Mouse (Mus musculus) limb, embryonic 15.5 days (tissue): ENCODE measurements around the gene Rhd. TPM values are rescaled to one million over a fixed set of nuclear protein-coding genes. Genes with fewer than 3 reads are reported as not detected.

Experiments used
- ATAC-seq: fragments of 200-750 bp; cut with Nextera tagmentation; 2 replicates; pipeline ENCODE4 v1.8.0; 2017; ENCODE audit warnings: low read depth, moderate TSS enrichment; ENCODE audit not compliant: insufficient number of reproducible peaks, low FRiP score, low TSS enrichment
- H3K27ac ChIP-seq: fragments of 300-500 bp; sonication (generic); 2 replicates; pipeline ENCODE4 v1.5.1; 2015; ENCODE audit warnings: moderate library complexity, mild to moderate bottlenecking, inconsistent platforms
- H3K27me3 ChIP-seq: fragments of 300-500 bp; sonication (generic); 2 replicates; pipeline ENCODE4 v1.6.1; 2015; ENCODE audit warnings: inconsistent platforms
- H3K36me3 ChIP-seq: fragments of 300-500 bp; sonication (generic); 2 replicates; pipeline ENCODE4 v1.6.1; 2015; ENCODE audit warnings: inconsistent platforms
- H3K4me1 ChIP-seq: fragments of 300-500 bp; sonication (generic); 2 replicates; pipeline ENCODE4 v1.6.1; 2015; ENCODE audit warnings: inconsistent platforms
- H3K4me2 ChIP-seq: fragments of 300-500 bp; sonication (generic); 2 replicates; pipeline ENCODE4 v1.6.1; 2015; ENCODE audit warnings: mild to moderate bottlenecking, inconsistent platforms
- H3K4me3 ChIP-seq: fragments of 300-500 bp; sonication (generic); 2 replicates; pipeline ENCODE4 v1.5.1; 2015; ENCODE audit warnings: mild to moderate bottlenecking, inconsistent platforms
- H3K9ac ChIP-seq: fragments of 300-500 bp; sonication (generic); 2 replicates; pipeline ENCODE4 v1.6.1; 2015; ENCODE audit warnings: inconsistent platforms
- H3K9me3 ChIP-seq: fragments of 300-500 bp; sonication (generic); 2 replicates; pipeline ENCODE4 v1.6.1; 2016; ENCODE audit warnings: inconsistent platforms
- WGBS: fragments of 180-500 bp; shearing (Covaris S2); methylation state at CpG from one replicate; pipeline ENCODE4 v1.1.7; 2015; 5-methylcytosine and 5-hydroxymethylcytosine counted together
- polyA plus RNA-seq: library from polyadenylated mRNA; unstranded; fragments of >200 nt; fragmentation: Nextera tagmentation; extraction: Ambion mirVana; gene quantifications from 2 replicates; pipeline ENCODE4 v1.2.1, GENCODE M21; 2015

The Rhd gene
- polyA plus RNA-seq, 1 experiment from 2014 or later = 4.0 TPM

DNA sequence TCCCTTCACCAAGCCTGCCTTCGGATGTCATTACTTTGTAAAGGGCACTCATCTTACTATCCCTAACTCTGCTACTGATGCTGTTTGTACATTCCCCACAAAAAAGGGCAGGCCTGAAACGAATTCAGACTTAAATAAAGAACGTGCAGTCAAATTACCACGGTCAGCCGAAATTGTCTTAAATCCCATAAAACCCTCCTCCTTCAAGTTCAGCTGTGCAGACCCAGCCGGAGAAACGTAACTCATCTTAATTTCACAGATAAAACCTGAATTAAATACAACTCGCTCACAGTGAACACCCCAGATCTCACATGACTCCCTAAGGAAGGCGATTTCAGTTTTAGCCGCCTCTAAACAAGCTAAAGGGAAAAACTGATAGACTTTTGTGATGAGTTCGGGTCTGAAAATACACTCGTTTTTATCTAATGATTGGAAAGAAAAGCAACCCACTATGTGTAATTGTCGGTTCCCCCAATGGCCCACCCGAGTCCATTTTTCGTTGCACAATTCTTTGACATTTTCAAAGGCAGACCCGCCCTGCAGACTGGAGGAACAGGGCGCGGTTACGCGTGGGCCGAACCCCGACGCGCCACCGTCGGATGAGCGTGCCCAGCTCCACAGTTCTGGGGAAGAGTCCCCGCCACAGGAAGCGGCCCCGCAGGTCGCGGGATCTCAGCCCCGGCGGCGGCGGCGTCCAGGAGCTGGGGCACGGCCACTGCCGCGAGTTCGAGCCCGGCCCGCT, 50.0 kb downstream of the Rhd start:
- under 1% methylated on average over 43 of the region's 43 CpGs for WGBS
- Histone ChIP-seq H3K4me1 (peaks cover 15% of the 10 kb centered on the region), H3K27ac (peak overlapping the region; percentile 91), H3K9ac (peak overlapping the region; percentile 85), H3K4me2 (peak overlapping the region; percentile 46), H3K4me3 (peak overlapping the region; percentile 76), H3K36me3 (peaks cover 20% of the 10 kb centered on the region), H3K9me3 (no peaks in the 10 kb centered on the region), H3K27me3 (no peaks in the 10 kb centered on the region)
- peak; percentile 61; the same call in 1 of the 2 replicates for ATAC-seq

DNA sequence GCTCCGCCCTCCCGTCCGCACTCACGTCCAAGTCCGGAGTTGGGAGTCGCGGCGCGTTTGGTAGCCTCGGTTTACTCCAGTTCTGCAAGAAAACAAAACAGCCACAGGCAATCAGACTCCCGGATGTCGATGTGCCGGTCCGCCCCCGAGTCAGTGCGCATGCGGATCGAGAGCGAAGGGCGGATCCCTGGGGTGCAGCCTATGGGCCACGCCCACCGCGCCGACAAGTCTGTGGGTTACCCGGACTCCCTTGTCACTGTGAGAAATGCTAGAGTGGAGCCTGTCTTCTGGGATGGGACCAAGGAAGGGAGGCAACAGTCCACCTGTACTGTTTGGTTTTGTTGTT, 50.5 kb downstream of the Rhd start, which contains the start of gene Tmem50a:
Tmem50a (minus strand) TSS at position 161 of the 346 bp plus-strand sequence.
- peak within 1 kb of the TSS; percentile 76 for H3K4me3 ChIP-seq
- H3K27me3 ChIP-seq = no peaks in the 10 kb centered on the region
- H3K4me1 ChIP-seq = peaks cover 15% of the 10 kb centered on the region
- no peaks in the 10 kb centered on the region for H3K9me3 ChIP-seq
- H3K4me2 ChIP-seq = peak within 1 kb of the TSS; percentile 46
- 0% methylated on average over 25 of the region's 25 CpGs for WGBS
- peak within 1 kb of the TSS; percentile 85 for H3K9ac ChIP-seq
- peaks cover 17% of the 10 kb centered on the region for H3K36me3 ChIP-seq
- H3K27ac ChIP-seq = peak within 1 kb of the TSS; percentile 91
- ATAC-seq = peak; percentile 88

DNA sequence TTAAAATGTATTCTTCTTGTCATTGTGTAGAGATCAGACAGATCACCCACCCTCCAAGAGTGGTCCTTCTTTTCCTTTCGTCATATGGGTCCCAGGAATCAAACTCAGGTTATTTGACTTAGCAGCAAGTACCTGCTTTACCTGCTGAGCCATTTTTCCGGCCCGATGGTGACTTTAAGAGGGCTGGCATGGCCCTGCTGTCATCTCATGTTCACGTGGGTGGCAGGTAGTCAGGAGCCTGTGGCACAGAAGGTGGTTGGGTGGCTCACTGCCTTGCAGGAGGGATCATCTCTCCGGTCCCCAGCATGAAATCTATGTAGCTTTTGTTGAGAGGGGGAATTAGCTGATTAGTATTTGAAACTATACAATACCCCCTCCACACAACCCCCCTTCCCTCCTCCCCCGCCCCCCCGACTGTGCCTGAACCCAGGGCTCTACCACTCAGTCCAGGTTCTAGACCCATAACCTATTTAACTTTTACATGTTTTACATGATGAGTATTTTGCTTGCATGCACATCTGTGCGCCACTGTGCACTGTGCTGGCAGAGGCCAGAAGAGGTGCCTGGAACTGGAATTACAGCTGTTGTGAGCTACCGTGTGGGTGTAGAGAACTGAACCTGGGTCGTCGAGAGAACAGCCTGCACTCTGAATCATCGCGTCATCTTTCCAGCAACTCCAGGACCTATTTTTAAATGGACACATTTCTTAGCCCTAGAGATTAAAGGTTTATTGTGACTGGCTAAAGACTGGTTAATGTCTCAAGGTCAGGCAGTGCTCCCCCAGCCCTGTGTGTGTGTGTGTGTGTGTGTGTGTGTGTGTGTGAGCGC, 51.1 kb downstream of the Rhd start:
- Histone ChIP-seq H3K9me3 (no peaks in the 10 kb centered on the region), H3K4me1 (peaks cover 15% of the 10 kb centered on the region), H3K27ac (peak overlapping the region; percentile 91; the same call in 1 of the 2 replicates), H3K4me3 (peak overlapping the region; percentile 76), H3K9ac (peak overlapping the region; percentile 20; the same call in 1 of the 2 replicates), H3K36me3 (peaks cover 16% of the 10 kb centered on the region), H3K4me2 (peak overlapping the region; percentile 46), H3K27me3 (no peaks in the 10 kb centered on the region)
- ATAC-seq = no peak
- 58% methylated on average over 14 of the region's 14 CpGs for WGBS

DNA sequence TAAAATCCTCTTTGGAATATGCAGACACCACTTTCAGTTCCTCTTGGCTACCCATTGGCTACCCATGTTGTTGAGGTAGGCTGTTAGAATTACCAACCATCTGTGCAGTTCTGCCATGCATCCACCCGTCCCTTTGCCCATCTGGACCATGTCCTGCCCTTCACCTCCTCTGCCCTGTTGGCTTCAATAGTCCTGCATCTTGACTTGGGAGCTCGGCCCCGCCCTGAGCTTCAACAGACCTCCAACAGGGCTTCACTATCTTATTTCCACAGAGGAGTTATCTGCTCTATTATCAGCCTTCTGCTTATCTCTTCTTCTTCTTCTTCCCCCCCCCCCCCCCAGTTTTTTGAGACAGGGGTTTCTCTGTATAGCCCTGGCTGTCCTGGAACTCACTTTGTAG, 52.9 kb downstream of the Rhd start:
- WGBS = 77% methylated on average over 3 of the region's 3 CpGs
- no peak for ATAC-seq
- peaks cover 15% of the 10 kb centered on the region for H3K4me1 ChIP-seq
- no peaks in the 10 kb centered on the region for H3K9me3 ChIP-seq
- H3K9ac ChIP-seq = no peak overlapping the region
- no peak overlapping the region for H3K4me3 ChIP-seq
- H3K4me2 ChIP-seq = no peak overlapping the region
- H3K36me3 ChIP-seq = 0 out of 2 replicates have a peak, but pooled peaks cover 7% of the 10 kb centered on the region
- H3K27me3 ChIP-seq = no peaks in the 10 kb centered on the region
- no peak overlapping the region for H3K27ac ChIP-seq

DNA sequence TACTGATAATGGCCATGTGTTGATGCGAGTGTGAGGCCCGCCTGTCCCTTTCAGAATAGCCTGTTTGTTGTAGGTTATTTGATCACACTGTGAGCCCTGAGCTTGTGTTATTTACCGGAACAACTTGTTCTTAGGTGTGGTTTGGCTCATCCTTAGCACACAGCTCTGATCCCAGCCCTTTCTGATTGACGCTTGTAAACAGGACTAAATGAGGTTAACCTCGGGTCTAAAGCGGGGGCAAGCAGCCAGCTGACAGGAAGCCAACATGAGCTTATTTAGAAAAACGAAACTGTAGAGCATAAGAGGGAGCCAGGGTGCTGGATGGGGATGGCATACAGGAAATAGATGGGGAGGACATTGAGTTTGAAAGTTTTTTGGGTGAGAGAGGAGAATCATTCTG, 54.0 kb downstream of the Rhd start:
- Histone ChIP-seq H3K4me1 (peaks cover 10% of the 10 kb centered on the region), H3K36me3 (no peaks in the 10 kb centered on the region), H3K27me3 (no peaks in the 10 kb centered on the region), H3K9ac (no peak overlapping the region), H3K9me3 (no peaks in the 10 kb centered on the region), H3K27ac (no peak overlapping the region), H3K4me2 (no peak overlapping the region), H3K4me3 (no peak overlapping the region)
- no peak for ATAC-seq
- 44% methylated on average over 7 of the region's 7 CpGs for WGBS

DNA sequence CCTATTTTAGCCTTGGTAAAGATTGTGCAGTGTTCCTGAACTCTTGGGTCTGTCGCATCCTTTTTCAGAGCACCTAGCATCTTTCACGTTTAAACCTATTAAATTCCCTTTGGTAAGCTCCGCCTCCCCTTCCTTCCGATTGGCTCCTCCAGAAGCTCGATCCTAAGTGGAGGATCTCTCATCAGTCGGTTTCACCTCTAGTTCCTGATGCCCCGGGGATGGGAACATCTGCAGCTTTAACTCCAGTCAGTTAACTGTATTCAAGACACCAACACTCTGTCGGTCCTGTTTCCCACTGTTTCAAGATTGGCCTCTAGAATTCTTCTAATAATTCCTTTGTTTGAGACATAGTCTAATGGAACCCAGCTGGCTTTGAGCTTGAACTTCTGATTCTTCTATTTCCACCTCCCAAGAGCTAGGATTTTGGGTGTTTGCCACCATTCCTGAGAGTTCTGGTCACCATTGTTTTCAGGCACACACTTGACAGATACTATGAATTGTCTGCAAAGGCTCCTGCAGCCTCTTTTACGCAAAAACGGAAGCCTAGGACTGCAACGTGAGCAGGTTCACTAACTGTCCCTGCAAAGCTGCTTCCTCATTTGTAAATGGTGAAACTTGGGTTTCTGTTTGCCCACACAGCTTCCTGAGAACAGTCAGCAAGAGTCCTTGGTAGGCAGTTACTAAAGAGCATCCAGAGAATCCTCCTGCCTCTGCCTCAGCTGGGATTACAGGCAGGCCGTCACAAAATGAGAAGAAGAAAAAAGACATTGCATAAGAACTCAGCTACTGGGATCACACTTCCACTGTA, 55.6 kb downstream of the Rhd start:
- no peak overlapping the region for H3K4me3 ChIP-seq
- WGBS = 39% methylated on average over 12 of the region's 12 CpGs

DNA sequence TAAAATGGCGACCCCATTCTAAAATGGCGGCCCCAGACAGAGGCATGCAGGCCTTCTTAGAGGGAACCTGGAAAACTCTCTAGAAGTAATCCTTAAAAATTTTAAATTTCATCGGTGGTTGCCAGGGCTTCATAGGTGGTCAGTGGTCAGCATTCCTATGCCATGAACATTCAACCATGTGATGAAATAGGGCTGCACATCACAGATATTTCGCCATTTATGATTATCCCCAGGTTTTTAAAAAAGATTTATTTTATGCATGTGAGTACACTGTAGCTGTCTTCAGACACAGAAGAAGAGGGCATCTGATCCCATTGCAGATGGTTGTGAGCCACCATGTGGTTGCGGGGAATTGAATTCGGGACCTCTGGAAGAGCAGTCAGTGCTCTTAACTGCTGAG, 56.3 kb downstream of the Rhd start:
- no peak overlapping the region for H3K4me2 ChIP-seq
- WGBS = 90% methylated on average over 6 of the region's 6 CpGs
- no peaks in the 10 kb centered on the region for H3K27me3 ChIP-seq
- H3K36me3 ChIP-seq = peaks cover 6% of the 10 kb centered on the region; the same call in 1 of the 2 replicates
- ATAC-seq = no peak
- no peak overlapping the region for H3K4me3 ChIP-seq
- no peaks in the 10 kb centered on the region for H3K9me3 ChIP-seq
- no peak overlapping the region for H3K9ac ChIP-seq
- H3K4me1 ChIP-seq = peaks cover 6% of the 10 kb centered on the region
- no peak overlapping the region for H3K27ac ChIP-seq

More for the DNA sequence above, 55.6 kb downstream of the Rhd start:
- Histone ChIP-seq H3K27me3 (no peaks in the 10 kb centered on the region), H3K9ac (no peak overlapping the region), H3K4me1 (peaks cover 5% of the 10 kb centered on the region; the same call in 1 of the 2 replicates), H3K4me2 (no peak overlapping the region), H3K27ac (no peak overlapping the region), H3K36me3 (no peaks in the 10 kb centered on the region), H3K9me3 (no peaks in the 10 kb centered on the region)
- no peak for ATAC-seq

DNA sequence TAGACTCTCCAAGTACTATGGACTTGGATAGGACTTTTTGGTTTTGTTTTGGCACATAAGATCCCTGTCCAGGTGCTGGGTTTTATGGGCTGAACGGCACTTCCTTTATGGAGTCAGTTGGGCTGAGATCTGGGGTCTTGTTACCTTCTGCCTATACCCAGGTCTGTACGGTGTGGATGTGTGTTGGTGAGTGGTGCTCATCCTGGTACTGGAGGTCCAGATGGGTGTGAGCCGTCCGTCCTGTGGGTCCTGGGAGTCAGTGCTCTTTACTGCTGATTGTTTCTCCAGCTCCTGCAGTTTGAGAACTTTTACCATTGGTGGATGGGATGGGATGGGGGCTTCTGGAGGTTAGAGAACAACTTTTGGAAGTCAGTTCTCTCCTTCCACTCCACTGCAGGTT, 57.4 kb downstream of the Rhd start:
- no peak overlapping the region for H3K4me3 ChIP-seq
- no peak overlapping the region for H3K27ac ChIP-seq
- no peak overlapping the region for H3K9ac ChIP-seq
- whole genome bisulfite sequencing = 82% methylated on average over 4 of the region's 4 CpGs
- H3K9me3 ChIP-seq = no peaks in the 10 kb centered on the region
- ATAC-seq = no peak
- H3K36me3 ChIP-seq = peaks cover 15% of the 10 kb centered on the region
- H3K27me3 ChIP-seq = no peaks in the 10 kb centered on the region
- peaks cover 14% of the 10 kb centered on the region for H3K4me1 ChIP-seq
- no peak overlapping the region for H3K4me2 ChIP-seq

DNA sequence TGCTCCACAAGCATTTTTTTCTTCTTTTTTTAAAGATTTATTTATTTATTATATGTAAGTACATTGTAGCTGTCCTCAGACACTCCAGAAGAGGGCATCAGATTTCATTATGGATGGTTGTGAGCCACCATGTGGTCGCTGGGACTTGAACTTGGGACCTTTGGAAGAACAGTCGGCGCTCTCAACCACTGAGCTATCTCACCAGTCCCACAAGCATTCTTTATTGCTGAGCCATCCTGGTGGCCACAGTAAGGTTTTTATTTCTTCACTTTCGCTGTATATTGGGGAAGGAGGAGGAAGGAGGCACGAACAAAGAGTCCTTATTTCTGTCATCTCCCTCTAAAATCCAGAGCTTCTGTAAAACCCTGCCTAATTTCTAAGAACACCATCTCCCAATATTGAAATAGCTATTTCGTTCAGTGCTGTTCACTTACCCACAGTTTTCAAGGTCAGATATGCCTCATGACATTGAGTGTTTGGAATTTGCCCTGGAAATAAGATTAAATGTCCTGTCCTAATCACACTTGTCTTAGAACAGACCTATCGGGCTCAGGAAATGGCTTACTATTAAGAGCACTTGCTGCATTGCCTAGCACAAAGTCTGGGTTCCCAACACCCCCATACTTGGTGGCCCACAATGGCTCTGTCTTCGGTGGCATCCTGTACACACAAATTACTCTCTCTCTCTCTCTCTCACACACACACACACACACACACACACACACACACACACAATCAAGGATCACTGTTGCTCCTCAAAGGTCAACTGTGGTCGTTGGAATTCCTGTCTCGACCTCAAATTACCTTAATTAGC, 58.0 kb downstream of the Rhd start:
- Histone ChIP-seq H3K9me3 (no peaks in the 10 kb centered on the region), H3K36me3 (peaks cover 19% of the 10 kb centered on the region), H3K9ac (peak overlapping the region; percentile 50; the same call in 1 of the 2 replicates), H3K27ac (peak overlapping the region; percentile 88), H3K27me3 (no peaks in the 10 kb centered on the region), H3K4me1 (peaks cover 14% of the 10 kb centered on the region), H3K4me3 (peak overlapping the region; percentile 100), H3K4me2 (peak overlapping the region; percentile 63)
- no peak for ATAC-seq
- 59% methylated on average over 10 of the region's 10 CpGs for WGBS

DNA sequence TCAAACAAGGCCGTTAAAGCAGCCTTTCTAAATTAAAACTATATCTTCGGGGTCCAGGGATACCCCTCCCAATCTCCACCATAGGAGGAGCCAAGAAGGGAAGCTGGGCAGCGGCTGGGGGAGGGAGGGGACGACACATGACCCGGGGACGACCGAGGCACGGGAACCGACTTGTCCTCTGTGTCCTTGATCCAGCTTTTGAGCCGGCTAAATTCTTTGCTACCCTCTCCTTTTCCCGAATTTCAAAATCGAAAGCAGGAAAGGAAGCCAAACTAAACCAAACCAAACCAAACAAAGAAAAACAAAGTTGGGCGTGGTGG, 58.5 kb downstream of the Rhd start:
- ATAC-seq = no peak; the same call in 1 of the 2 replicates

More for the DNA sequence above, 58.5 kb downstream of the Rhd start:
- H3K4me3 ChIP-seq = peak overlapping the region; percentile 100
- H3K27me3 ChIP-seq = no peaks in the 10 kb centered on the region
- peaks cover 14% of the 10 kb centered on the region for H3K4me1 ChIP-seq
- under 1% methylated on average over 13 of the region's 13 CpGs for WGBS
- H3K9me3 ChIP-seq = no peaks in the 10 kb centered on the region
- H3K9ac ChIP-seq = peak overlapping the region; percentile 50
- H3K36me3 ChIP-seq = peaks cover 25% of the 10 kb centered on the region
- H3K27ac ChIP-seq = peak overlapping the region; percentile 88
- H3K4me2 ChIP-seq = peak overlapping the region; percentile 63
